Mouse (Mus musculus): Measurements from ENCODE around the gene Lgals7.

GRCm38 (mm10) chr7:28832137-28832536 lies 31.5 kb upstream of the Lgals7 start:
- TF ChIP-seq CTCF (IDR thresholded peaks at IDR 0.05; ENCODE audit: extremely low read depth, insufficient read depth, insufficient read length, insufficient replicate concordance): no peak
- no peak for TF ChIP-seq POLR2A (IDR thresholded peaks at IDR 0.05; ENCODE audit: low read depth, low read length)
